Mouse (Mus musculus): ENCODE results near the gene Erc2. TPM values are rescaled to one million over a fixed set of nuclear protein-coding genes. Genes with fewer than 3 reads are reported as not detected.

Gene Erc2
- polyA plus RNA-seq, 1 experiment, result 0.90 TPM

GRCm38 (mm10) chr14:27628701-27629100 lies 6.5 kb downstream of the Erc2 start:
- TF ChIP-seq MYOG (IDR thresholded peaks at IDR 0.05; ENCODE audit: control insufficient read depth, extremely low read depth, insufficient read length) (no peak), CTCF (IDR thresholded peaks at IDR 0.05; ENCODE audit: control insufficient read depth, insufficient read depth, insufficient read length) (no peak), USF1 (IDR thresholded peaks at IDR 0.05; ENCODE audit: low read depth) (no peak), FOSL1 (IDR thresholded peaks at IDR 0.05; ENCODE audit: insufficient read depth, low read length, poor library complexity, severe bottlenecking) (no peak), MAX (IDR thresholded peaks at IDR 0.05) (no peak), CEBPB (IDR thresholded peaks at IDR 0.05; ENCODE audit: low read depth) (no peak), MYOD1 (IDR thresholded peaks at IDR 0.05; ENCODE audit: control insufficient read depth, insufficient read length, low read depth) (no peak)
- H3K36me3 ChIP-seq (ENCODE audit: control insufficient read depth, insufficient read depth), result no peaks in the 10 kb centered on the region
- H3ac ChIP-seq (ENCODE audit: control insufficient read depth, insufficient read length, low read depth), result no peak overlapping the region
- peaks cover 5% of the 10 kb centered on the region for H3K27me3 ChIP-seq (ENCODE audit: control insufficient read depth, insufficient read depth, insufficient read length)
- no peaks in the 10 kb centered on the region for H3K79me2 ChIP-seq (ENCODE audit: control insufficient read depth, insufficient read depth)
- no peak overlapping the region for H3K4me3 ChIP-seq (ENCODE audit: insufficient read depth, poor library complexity, severe bottlenecking)
- no peaks in the 10 kb centered on the region for H3K79me3 ChIP-seq (ENCODE audit: low read depth)

DNA sequence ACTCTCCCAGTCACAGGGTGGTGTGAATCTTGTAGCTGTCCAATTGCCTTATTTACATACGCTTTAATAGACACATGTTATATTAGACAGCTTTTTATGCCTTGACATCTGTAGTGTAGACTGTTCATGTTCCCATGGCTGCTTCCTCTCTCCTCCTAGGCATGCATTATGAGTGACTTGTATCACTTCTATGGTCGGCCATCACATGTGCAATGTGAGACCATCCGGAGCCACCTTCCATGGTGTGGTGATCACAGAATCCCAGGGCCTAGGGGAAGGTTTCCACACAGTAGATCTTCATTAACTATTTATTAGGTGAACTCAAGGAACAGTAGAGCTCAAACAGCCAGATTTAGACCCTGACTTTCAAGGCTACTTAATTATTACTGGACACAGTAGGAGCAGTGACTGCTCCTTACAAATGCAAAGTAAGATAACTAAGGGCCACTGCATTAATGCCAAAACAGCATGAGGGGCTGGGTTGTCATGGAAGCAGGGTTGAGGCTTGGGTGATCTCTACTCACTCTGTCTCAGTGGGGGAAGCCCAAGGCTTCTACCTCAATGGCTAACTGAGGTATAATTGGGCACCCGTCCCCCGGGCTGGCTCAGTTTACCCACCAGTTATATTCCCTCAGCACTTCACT lies 7.3 kb downstream of the Erc2 start:
- no peak for TF ChIP-seq MAX (IDR thresholded peaks at IDR 0.05)
- no peak for TF ChIP-seq CTCF (IDR thresholded peaks at IDR 0.05; ENCODE audit: control insufficient read depth, insufficient read depth, insufficient read length)
- TF ChIP-seq USF1 (IDR thresholded peaks at IDR 0.05; ENCODE audit: low read depth), result no peak
- no peak for TF ChIP-seq FOSL1 (IDR thresholded peaks at IDR 0.05; ENCODE audit: insufficient read depth, low read length, poor library complexity, severe bottlenecking)
- no peak for TF ChIP-seq MYOG (IDR thresholded peaks at IDR 0.05; ENCODE audit: control insufficient read depth, extremely low read depth, insufficient read length)
- no peak for TF ChIP-seq CEBPB (IDR thresholded peaks at IDR 0.05; ENCODE audit: low read depth)
- TF ChIP-seq MYOD1 (IDR thresholded peaks at IDR 0.05; ENCODE audit: control insufficient read depth, insufficient read length, low read depth), result no peak
- Histone ChIP-seq H3ac (ENCODE audit: control insufficient read depth, insufficient read length, low read depth) (no peak overlapping the region), H3K79me3 (ENCODE audit: low read depth) (no peaks in the 10 kb centered on the region), H3K79me2 (ENCODE audit: control insufficient read depth, insufficient read depth) (no peaks in the 10 kb centered on the region), H3K4me3 (ENCODE audit: insufficient read depth, poor library complexity, severe bottlenecking) (no peak overlapping the region), H3K36me3 (ENCODE audit: control insufficient read depth, insufficient read depth) (no peaks in the 10 kb centered on the region), H3K27me3 (ENCODE audit: control insufficient read depth, insufficient read depth, insufficient read length) (peaks cover 1% of the 10 kb centered on the region)

DNA sequence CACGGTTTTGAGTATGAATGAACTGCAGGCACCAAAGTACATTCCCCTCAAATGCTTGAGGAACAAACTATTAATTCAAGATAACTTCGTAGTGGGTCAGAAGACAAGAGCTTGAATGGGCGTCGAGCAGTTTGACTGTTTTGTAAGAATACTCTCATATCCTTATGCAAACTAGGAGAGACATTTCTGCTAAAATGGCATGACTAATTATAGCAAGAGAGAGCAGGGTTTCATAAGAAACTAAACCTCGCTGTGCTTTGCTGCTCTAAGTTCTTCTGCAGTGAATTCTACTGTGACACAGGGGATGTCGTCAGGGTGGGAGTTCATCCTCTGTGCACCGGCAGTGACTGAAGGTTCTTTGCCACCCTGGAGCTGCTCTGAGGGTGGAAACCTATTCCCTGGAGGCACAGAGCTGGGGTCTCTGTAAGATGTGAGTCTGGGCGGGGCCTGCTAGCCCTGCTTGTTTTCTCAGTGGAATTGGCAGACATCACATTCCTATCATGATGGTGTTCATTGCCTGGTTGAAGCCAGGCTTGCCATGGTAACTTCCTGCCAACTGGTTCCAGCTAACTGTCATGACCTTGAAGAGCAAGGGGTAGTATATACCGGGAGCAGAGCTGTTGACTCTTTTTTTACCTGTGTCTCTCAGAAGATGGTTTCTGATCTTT lies 8.9 kb downstream of the Erc2 start:
- TF ChIP-seq FOSL1 (IDR thresholded peaks at IDR 0.05; ENCODE audit: insufficient read depth, low read length, poor library complexity, severe bottlenecking) (no peak), MAX (IDR thresholded peaks at IDR 0.05) (no peak), MYOD1 (IDR thresholded peaks at IDR 0.05; ENCODE audit: control insufficient read depth, insufficient read length, low read depth) (no peak), USF1 (IDR thresholded peaks at IDR 0.05; ENCODE audit: low read depth) (no peak), MYOG (IDR thresholded peaks at IDR 0.05; ENCODE audit: control insufficient read depth, extremely low read depth, insufficient read length) (no peak), CTCF (IDR thresholded peaks at IDR 0.05; ENCODE audit: control insufficient read depth, insufficient read depth, insufficient read length) (no peak), CEBPB (IDR thresholded peaks at IDR 0.05; ENCODE audit: low read depth) (no peak)
- H3K27me3 ChIP-seq (ENCODE audit: control insufficient read depth, insufficient read depth, insufficient read length), result no peaks in the 10 kb centered on the region
- H3K4me3 ChIP-seq (ENCODE audit: insufficient read depth, poor library complexity, severe bottlenecking), result no peak overlapping the region
- no peak overlapping the region for H3ac ChIP-seq (ENCODE audit: control insufficient read depth, insufficient read length, low read depth)
- no peaks in the 10 kb centered on the region for H3K79me2 ChIP-seq (ENCODE audit: control insufficient read depth, insufficient read depth)
- H3K79me3 ChIP-seq (ENCODE audit: low read depth), result no peaks in the 10 kb centered on the region
- H3K36me3 ChIP-seq (ENCODE audit: control insufficient read depth, insufficient read depth), result no peaks in the 10 kb centered on the region

- Histone ChIP-seq H3ac (ENCODE audit: control insufficient read depth, insufficient read length, low read depth) (no peak overlapping the region), H3K27me3 (ENCODE audit: control insufficient read depth, insufficient read depth, insufficient read length) (no peaks in the 10 kb centered on the region), H3K4me3 (ENCODE audit: insufficient read depth, poor library complexity, severe bottlenecking) (no peak overlapping the region), H3K36me3 (ENCODE audit: control insufficient read depth, insufficient read depth) (no peaks in the 10 kb centered on the region), H3K79me3 (ENCODE audit: low read depth) (no peaks in the 10 kb centered on the region), H3K79me2 (ENCODE audit: control insufficient read depth, insufficient read depth) (no peaks in the 10 kb centered on the region)
- no peak for TF ChIP-seq CTCF (IDR thresholded peaks at IDR 0.05; ENCODE audit: control insufficient read depth, insufficient read depth, insufficient read length)
- TF ChIP-seq USF1 (IDR thresholded peaks at IDR 0.05; ENCODE audit: low read depth), result no peak
- no peak for TF ChIP-seq MYOG (IDR thresholded peaks at IDR 0.05; ENCODE audit: control insufficient read depth, extremely low read depth, insufficient read length)
- TF ChIP-seq FOSL1 (IDR thresholded peaks at IDR 0.05; ENCODE audit: insufficient read depth, low read length, poor library complexity, severe bottlenecking), result no peak
- TF ChIP-seq CEBPB (IDR thresholded peaks at IDR 0.05; ENCODE audit: low read depth), result no peak
- TF ChIP-seq MAX (IDR thresholded peaks at IDR 0.05), result no peak
- TF ChIP-seq MYOD1 (IDR thresholded peaks at IDR 0.05; ENCODE audit: control insufficient read depth, insufficient read length, low read depth), result no peak
These were observed 12.5 kb downstream of the Erc2 start for GRCm38 (mm10) chr14:27634761-27635160.

DNA sequence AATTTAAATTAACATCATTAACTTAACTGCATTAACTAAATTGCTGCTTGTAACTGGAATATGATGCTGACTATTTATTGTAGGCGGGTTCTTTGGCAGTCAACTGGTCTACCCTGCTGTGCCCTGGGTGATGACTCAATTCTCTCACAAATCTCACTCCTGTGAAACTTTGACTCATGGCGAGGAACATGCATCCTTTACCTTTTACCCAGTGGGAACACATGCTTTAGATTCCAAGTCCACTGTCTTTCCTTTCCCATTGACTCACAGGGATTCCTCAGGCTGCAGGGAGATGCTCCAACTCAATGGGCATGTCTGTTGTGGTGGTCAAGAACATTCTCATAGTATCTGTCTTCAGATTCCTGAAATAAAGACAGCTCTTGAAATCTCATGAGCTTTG lies 14.3 kb downstream of the Erc2 start:
- Histone ChIP-seq H3K79me2 (ENCODE audit: control insufficient read depth, insufficient read depth) (no peaks in the 10 kb centered on the region), H3ac (ENCODE audit: control insufficient read depth, insufficient read length, low read depth) (no peak overlapping the region), H3K4me3 (ENCODE audit: insufficient read depth, poor library complexity, severe bottlenecking) (no peak overlapping the region), H3K79me3 (ENCODE audit: low read depth) (no peaks in the 10 kb centered on the region), H3K36me3 (ENCODE audit: control insufficient read depth, insufficient read depth) (no peaks in the 10 kb centered on the region), H3K27me3 (ENCODE audit: control insufficient read depth, insufficient read depth, insufficient read length) (no peaks in the 10 kb centered on the region)
- TF ChIP-seq MAX (IDR thresholded peaks at IDR 0.05) (no peak), CTCF (IDR thresholded peaks at IDR 0.05; ENCODE audit: control insufficient read depth, insufficient read depth, insufficient read length) (no peak)
